Mouse (Mus musculus): Measurements from ENCODE around the gene Car8. TPM values are rescaled to one million over a fixed set of nuclear protein-coding genes. Genes with fewer than 3 reads are reported as not detected.
"Not testable (repeated sequence)": the region's sequence is repeated elsewhere in the genome, so short reads cannot be mapped to it uniquely, and the experiment has no call there.

Gene Car8
- polyA plus RNA-seq, 1 experiment from 2014 or later = 9.7 TPM

GRCm38 (mm10) chr4:8132024-8132423 is 106.8 kb downstream of the Car8 start:
- ATAC-seq (replicated peaks; ENCODE audit: low FRiP score, low read depth) = no peak

GRCm38 (mm10) chr4:8113558-8113957 is 125.3 kb downstream of the Car8 start:
- no peak overlapping the region for H3K4me2 ChIP-seq (ENCODE audit: low read length)
- no peak for TF ChIP-seq CTCF (IDR thresholded peaks at IDR 0.05; ENCODE audit: low read depth)
- H3K4me3 ChIP-seq (replicated peaks; ENCODE audit: low read depth, low read length) = no peak overlapping the region
- DNase-seq (ENCODE audit: low spot score) = peak; percentile 36
- H3K27me3 ChIP-seq (ENCODE audit: insufficient read depth, low read length) = no peaks in the 10 kb centered on the region
- no peak overlapping the region for H3K9ac ChIP-seq (ENCODE audit: low read depth, low read length)
- no peaks in the 10 kb centered on the region for H3K36me3 ChIP-seq (ENCODE audit: insufficient read depth, low read length)
- H3K4me1 ChIP-seq (replicated peaks; ENCODE audit: insufficient read depth, low read length) = no peaks in the 10 kb centered on the region
- H3K27ac ChIP-seq = no peak overlapping the region
- WGBS = 75% methylated on average over 3 of the region's 3 CpGs
- ATAC-seq (replicated peaks; ENCODE audit: low FRiP score, low read depth) = no peak; the same call in 1 of the 2 replicates
- H3K9me3 ChIP-seq (replicated peaks; ENCODE audit: low read length) = no peaks in the 10 kb centered on the region

More at GRCm38 (mm10) chr4:8132024-8132423, 106.8 kb downstream of the Car8 start:
- H3K27ac ChIP-seq = no peak overlapping the region
- no peaks in the 10 kb centered on the region for H3K27me3 ChIP-seq (ENCODE audit: insufficient read depth, low read length)
- H3K9me3 ChIP-seq (replicated peaks; ENCODE audit: low read length) = no peaks in the 10 kb centered on the region
- H3K4me2 ChIP-seq (ENCODE audit: low read length) = no peak overlapping the region
- no peak overlapping the region for H3K9ac ChIP-seq (ENCODE audit: low read depth, low read length)
- no peak for DNase-seq (ENCODE audit: low spot score)
- H3K36me3 ChIP-seq (ENCODE audit: insufficient read depth, low read length) = no peaks in the 10 kb centered on the region
- WGBS = 94% methylated on average over 2 of the region's 2 CpGs
- no peak for TF ChIP-seq CTCF (IDR thresholded peaks at IDR 0.05; ENCODE audit: low read depth)
- no peaks in the 10 kb centered on the region for H3K4me1 ChIP-seq (replicated peaks; ENCODE audit: insufficient read depth, low read length)
- H3K4me3 ChIP-seq (replicated peaks; ENCODE audit: low read depth, low read length) = no peak overlapping the region

DNA sequence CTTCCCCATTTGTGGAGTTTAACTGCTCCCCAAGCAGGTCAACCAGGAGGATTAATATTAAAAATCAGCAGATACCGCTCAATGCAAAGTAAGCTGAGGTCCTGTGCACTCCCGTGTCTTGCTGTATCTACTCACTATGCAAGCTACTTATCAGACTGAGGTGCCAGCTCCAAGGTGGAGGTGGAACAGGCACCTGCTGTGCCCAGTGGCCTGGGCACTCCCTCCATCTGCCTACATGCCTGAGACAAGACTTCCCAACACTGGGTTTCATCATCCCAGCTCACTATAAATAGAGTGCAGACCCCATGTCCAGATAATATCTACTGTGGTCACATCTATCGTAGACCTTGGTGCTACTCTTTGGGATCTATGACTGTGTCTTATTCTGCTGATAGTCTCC is 127.0 kb downstream of the Car8 start:
- H3K4me2 ChIP-seq (ENCODE audit: low read length) = no peak overlapping the region
- ATAC-seq (replicated peaks; ENCODE audit: low FRiP score, low read depth) (no peak), DNase-seq (ENCODE audit: low spot score) (no peak)
- WGBS = 97% methylated on average over 3 of the region's 3 CpGs
- no peaks in the 10 kb centered on the region for H3K36me3 ChIP-seq (ENCODE audit: insufficient read depth, low read length)
- no peaks in the 10 kb centered on the region for H3K9me3 ChIP-seq (replicated peaks; ENCODE audit: low read length)
- no peaks in the 10 kb centered on the region for H3K4me1 ChIP-seq (replicated peaks; ENCODE audit: insufficient read depth, low read length)
- H3K9ac ChIP-seq (ENCODE audit: low read depth, low read length) = no peak overlapping the region
- TF ChIP-seq CTCF (IDR thresholded peaks at IDR 0.05; ENCODE audit: low read depth) = no peak
- no peak overlapping the region for H3K4me3 ChIP-seq (replicated peaks; ENCODE audit: low read depth, low read length)
- no peaks in the 10 kb centered on the region for H3K27me3 ChIP-seq (ENCODE audit: insufficient read depth, low read length)
- no peak overlapping the region for H3K27ac ChIP-seq

GRCm38 (mm10) chr4:8109906-8110567 is 128.8 kb downstream of the Car8 start:
- TF ChIP-seq CTCF (IDR thresholded peaks at IDR 0.05; ENCODE audit: low read depth) = no peak
- no peaks in the 10 kb centered on the region for H3K27me3 ChIP-seq (ENCODE audit: insufficient read depth, low read length)
- H3K4me3 ChIP-seq (replicated peaks; ENCODE audit: low read depth, low read length) = no peak overlapping the region
- no peak overlapping the region for H3K27ac ChIP-seq
- no peaks in the 10 kb centered on the region for H3K4me1 ChIP-seq (replicated peaks; ENCODE audit: insufficient read depth, low read length)
- no peak for ATAC-seq (replicated peaks; ENCODE audit: low FRiP score, low read depth)
- no peak overlapping the region for H3K4me2 ChIP-seq (ENCODE audit: low read length)
- H3K9me3 ChIP-seq (replicated peaks; ENCODE audit: low read length) = no peaks in the 10 kb centered on the region
- 90% methylated on average over 16 of the region's 16 CpGs for WGBS
- H3K36me3 ChIP-seq (ENCODE audit: insufficient read depth, low read length) = no peaks in the 10 kb centered on the region
- no peak for DNase-seq (ENCODE audit: low spot score)
- H3K9ac ChIP-seq (ENCODE audit: low read depth, low read length) = no peak overlapping the region

GRCm38 (mm10) chr4:8101466-8101865 is 137.4 kb downstream of the Car8 start:
- TF ChIP-seq CTCF (IDR thresholded peaks at IDR 0.05; ENCODE audit: low read depth) = no peak
- Histone ChIP-seq H3K9me3 (replicated peaks; ENCODE audit: low read length) (no peaks in the 10 kb centered on the region), H3K36me3 (ENCODE audit: insufficient read depth, low read length) (no peaks in the 10 kb centered on the region), H3K27ac (no peak overlapping the region), H3K4me1 (replicated peaks; ENCODE audit: insufficient read depth, low read length) (no peaks in the 10 kb centered on the region), H3K4me3 (replicated peaks; ENCODE audit: low read depth, low read length) (no peak overlapping the region), H3K9ac (ENCODE audit: low read depth, low read length) (no peak overlapping the region), H3K4me2 (ENCODE audit: low read length) (no peak overlapping the region), H3K27me3 (ENCODE audit: insufficient read depth, low read length) (no peaks in the 10 kb centered on the region)
- DNase-seq (ENCODE audit: low spot score) (no peak), ATAC-seq (replicated peaks; ENCODE audit: low FRiP score, low read depth) (no peak)
- 65% methylated on average over 3 of the region's 3 CpGs for WGBS

DNA sequence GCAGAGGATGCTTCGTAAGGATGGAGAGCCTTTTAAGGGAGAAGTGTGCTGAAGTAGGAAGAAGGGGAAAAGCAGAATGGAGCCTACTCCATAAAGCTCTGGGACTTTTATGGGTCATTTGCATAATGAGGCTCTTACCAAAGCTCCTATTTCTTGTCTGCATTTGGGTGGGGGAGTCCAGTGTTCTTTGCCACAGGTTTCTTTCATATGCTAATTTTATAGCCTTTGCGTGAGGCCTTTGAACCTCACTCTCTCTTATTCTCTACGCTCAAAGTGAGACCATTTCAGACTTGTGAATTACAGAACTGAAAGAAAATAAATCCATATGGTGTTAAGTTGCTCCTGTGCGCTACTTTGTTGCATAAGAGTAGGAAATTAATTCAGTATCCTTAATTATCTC is 140.8 kb downstream of the Car8 start:
- Histone ChIP-seq H3K4me2 (ENCODE audit: low read length) (no peak overlapping the region), H3K4me3 (replicated peaks; ENCODE audit: low read depth, low read length) (no peak overlapping the region), H3K27ac (no peak overlapping the region), H3K9me3 (replicated peaks; ENCODE audit: low read length) (no peaks in the 10 kb centered on the region), H3K4me1 (replicated peaks; ENCODE audit: insufficient read depth, low read length) (no peaks in the 10 kb centered on the region), H3K9ac (ENCODE audit: low read depth, low read length) (no peak overlapping the region), H3K36me3 (ENCODE audit: insufficient read depth, low read length) (no peaks in the 10 kb centered on the region), H3K27me3 (ENCODE audit: insufficient read depth, low read length) (no peaks in the 10 kb centered on the region)
- no peak for TF ChIP-seq CTCF (IDR thresholded peaks at IDR 0.05; ENCODE audit: low read depth)
- 28% methylated on average over 4 of the region's 4 CpGs for whole genome bisulfite sequencing
- no peak for ATAC-seq (replicated peaks; ENCODE audit: low FRiP score, low read depth)
- DNase-seq (ENCODE audit: low spot score) = no peak

DNA sequence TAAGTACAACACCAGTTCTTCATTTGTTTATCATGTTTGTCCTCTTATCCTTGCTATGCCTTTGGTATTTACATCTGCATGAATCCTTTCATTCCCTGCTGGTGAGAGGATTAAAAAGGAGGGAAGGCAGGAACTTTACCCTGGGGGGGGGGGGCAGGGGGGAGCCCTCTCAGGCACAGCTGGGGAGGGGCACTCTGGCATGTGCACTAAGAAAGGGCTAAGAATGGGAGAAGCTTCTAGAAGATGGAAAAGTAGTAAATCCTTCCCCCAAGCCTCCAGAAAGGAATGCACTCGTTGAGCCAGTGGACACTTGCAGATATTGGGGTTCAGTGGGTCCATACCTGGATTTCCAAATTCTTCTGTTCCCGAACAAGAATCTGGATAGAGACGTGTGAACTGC is 141.2 kb downstream of the Car8 start:
- no peak for ATAC-seq (replicated peaks; ENCODE audit: low FRiP score, low read depth)
- Histone ChIP-seq H3K4me1 (replicated peaks; ENCODE audit: insufficient read depth, low read length) (no peaks in the 10 kb centered on the region), H3K27ac (no peak overlapping the region), H3K36me3 (ENCODE audit: insufficient read depth, low read length) (no peaks in the 10 kb centered on the region), H3K9ac (ENCODE audit: low read depth, low read length) (no peak overlapping the region), H3K4me3 (replicated peaks; ENCODE audit: low read depth, low read length) (no peak overlapping the region), H3K4me2 (ENCODE audit: low read length) (no peak overlapping the region), H3K9me3 (replicated peaks; ENCODE audit: low read length) (no peaks in the 10 kb centered on the region), H3K27me3 (ENCODE audit: insufficient read depth, low read length) (no peaks in the 10 kb centered on the region)
- no peak for TF ChIP-seq CTCF (IDR thresholded peaks at IDR 0.05; ENCODE audit: low read depth)
- WGBS = 28% methylated on average over 3 of the region's 3 CpGs
- no peak for DNase-seq (ENCODE audit: low spot score)

GRCm38 (mm10) chr4:8093566-8093965 is 145.3 kb downstream of the Car8 start:
- DNase-seq (ENCODE audit: low spot score); H3K4me3 ChIP-seq (replicated peaks; ENCODE audit: low read depth, low read length); H3K4me2 ChIP-seq (ENCODE audit: low read length); H3K9ac ChIP-seq (ENCODE audit: low read depth, low read length); H3K27me3 ChIP-seq (ENCODE audit: insufficient read depth, low read length); H3K9me3 ChIP-seq (replicated peaks; ENCODE audit: low read length); H3K4me1 ChIP-seq (replicated peaks; ENCODE audit: insufficient read depth, low read length); H3K36me3 ChIP-seq (ENCODE audit: insufficient read depth, low read length); H3K27ac ChIP-seq; ATAC-seq (replicated peaks; ENCODE audit: low FRiP score, low read depth): not testable (repeated sequence)
- WGBS = 86% methylated on average over 3 of the region's 3 CpGs

Data from kidney, postnatal 0 days (tissue).